Mouse (Mus musculus): ENCODE measurements around the gene Rptor.

GRCm38 (mm10) chr11:119941794-119942193 lies 339.1 kb downstream of the Rptor start:
- TF ChIP-seq POLR2A (IDR thresholded peaks at IDR 0.05; ENCODE audit: borderline replicate concordance, extremely low read depth, insufficient read depth, insufficient read length, poor library complexity, severe bottlenecking), result no peak
- no peak for TF ChIP-seq CTCF (IDR thresholded peaks at IDR 0.05; ENCODE audit: borderline replicate concordance, extremely low read depth, insufficient read depth, insufficient read length)
